In the genomic region with DNA sequence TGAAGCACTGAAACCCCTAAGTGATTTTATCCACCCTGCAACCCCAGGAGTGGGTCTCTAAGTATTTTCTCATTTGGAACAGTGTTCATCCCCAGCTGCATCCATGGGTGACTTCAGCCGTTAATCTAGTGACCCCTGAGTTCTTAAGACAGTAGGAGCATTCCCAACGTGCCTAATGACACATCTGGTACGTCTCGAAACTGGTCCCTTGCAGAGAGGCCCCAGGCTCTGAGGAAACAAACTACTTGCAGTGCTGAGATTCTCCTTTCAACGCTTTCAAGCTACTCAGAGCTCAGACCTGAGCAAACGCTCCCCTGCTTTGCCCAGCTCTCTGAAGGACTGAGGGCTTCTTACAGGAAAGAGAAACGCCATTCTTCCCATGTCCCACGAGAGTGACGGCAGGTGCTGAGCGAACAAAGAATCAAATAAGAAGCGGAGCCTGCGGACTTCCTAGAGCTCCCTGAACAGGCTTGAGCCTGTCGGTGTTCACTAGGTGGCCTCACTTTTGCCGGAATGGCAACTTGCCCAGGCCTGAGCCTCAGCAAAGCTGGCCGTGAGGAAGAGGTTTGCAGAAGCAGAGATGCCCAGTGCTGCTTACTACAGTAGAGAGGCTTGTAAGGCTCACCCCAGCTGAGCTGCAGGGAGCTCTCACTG, we compare ENCODE assay signal across 11 mouse cellular contexts.
DNase-seq lines count a peak whose midpoint lies in the region; ATAC-seq and TF ChIP-seq lines count a peak whose summit lies in the region.
"Had no signal": no experiment of that assay in that cellular context is flagged by ENCODE, and none has a peak within 500 bp of the region (broad histone marks: within the 10 kb centered on the region; RNA-seq: fewer than 3 reads in every experiment).

No protein-coding gene starts in this region.

- peaks cover 36% of the 10 kb centered on the region for H3K36me3 ChIP-seq in neural tube, embryonic 15.5 days
- H3K36me3 ChIP-seq in hindbrain, embryonic 14.5 days (replicated peaks; ENCODE audit: control insufficient read depth, insufficient read depth), result peaks cover 54% of the 10 kb centered on the region
- H3K36me3 ChIP-seq in stomach, postnatal 0 days (ENCODE audit: control insufficient read depth, insufficient read depth, low read length), result no peaks in the 10 kb centered on the region

- H3K4me2 ChIP-seq in neural tube, embryonic 15.5 days, result no peak overlapping the region
- H3K4me2 ChIP-seq in hindbrain, embryonic 14.5 days (replicated peaks), result no peak overlapping the region
- 0 out of 2 replicates have a peak overlapping the region, but pooled peaks have one; percentile 12 for H3K4me2 ChIP-seq in stomach, postnatal 0 days (replicated peaks; ENCODE audit: low read depth)
- H3K4me2 ChIP-seq: liver, embryonic 11.5 days had no signal

- TF ChIP-seq CTCF in stomach, postnatal 0 days (IDR thresholded peaks at IDR 0.05; ENCODE audit: low read depth), result no peak

- no peaks in the 10 kb centered on the region for H3K9me3 ChIP-seq in neural tube, embryonic 15.5 days (replicated peaks)
- H3K9me3 ChIP-seq in hindbrain, embryonic 14.5 days (ENCODE audit: control insufficient read depth, low read length), result no peaks in the 10 kb centered on the region
- no peaks in the 10 kb centered on the region for H3K9me3 ChIP-seq in stomach, postnatal 0 days (ENCODE audit: control insufficient read depth, low read length)

- no peak for ATAC-seq in neural tube, embryonic 15.5 days (ENCODE audit: low FRiP score)
- peak; percentile 24; the same call in 1 of the 2 replicates for ATAC-seq in hindbrain, embryonic 14.5 days (ENCODE audit: low FRiP score)
- no peak; the same call in 1 of the 2 replicates for ATAC-seq in stomach, postnatal 0 days (ENCODE audit: low FRiP score, low TSS enrichment)

- peaks cover 9% of the 10 kb centered on the region for H3K4me1 ChIP-seq in neural tube, embryonic 15.5 days
- H3K4me1 ChIP-seq in hindbrain, embryonic 14.5 days (replicated peaks; ENCODE audit: control insufficient read depth, insufficient read depth, low read length), result no peaks in the 10 kb centered on the region
- H3K4me1 ChIP-seq in stomach, postnatal 0 days (replicated peaks; ENCODE audit: control insufficient read depth, insufficient read depth), result no peaks in the 10 kb centered on the region

- peak; percentile 43 for DNase-seq in embryo, embryonic 10 days (ENCODE audit: low spot score)
- DNase-seq in embryo, embryonic 9.5 days (ENCODE audit: extremely low spot score), result no peak
- peak; percentile 40 for DNase-seq in neural tube, embryonic 10.5 days (ENCODE audit: extremely low spot score, low spot score)
- DNase-seq in hindbrain, embryonic 14.5 days (ENCODE audit: low spot score), result no peak
- DNase-seq in stomach, postnatal 0 days (ENCODE audit: low spot score), result peak; percentile 26
- DNase-seq in adrenal gland, postnatal 25 days, result no peak
- no peak for DNase-seq in thymus, postnatal 0 days (ENCODE audit: low spot score)
- DNase-seq: heart, adult 11 months; kidney, adult 9 months had no signal

- no peak overlapping the region for H3K4me3 ChIP-seq in neural tube, embryonic 15.5 days (replicated peaks)
- H3K4me3 ChIP-seq in hindbrain, embryonic 14.5 days (replicated peaks; ENCODE audit: low read length), result no peak overlapping the region
- H3K4me3 ChIP-seq in stomach, postnatal 0 days (ENCODE audit: low read depth, low read length), result no peak overlapping the region

- H3K27me3 ChIP-seq in neural tube, embryonic 15.5 days (replicated peaks), result no peaks in the 10 kb centered on the region
- H3K27me3 ChIP-seq in hindbrain, embryonic 14.5 days (ENCODE audit: control insufficient read depth, insufficient read depth, low read length), result no peaks in the 10 kb centered on the region
- no peaks in the 10 kb centered on the region for H3K27me3 ChIP-seq in stomach, postnatal 0 days (ENCODE audit: control insufficient read depth, insufficient read depth, low read length)

- TF ChIP-seq EP300 in stomach, postnatal 0 days (optimal IDR thresholded peaks at IDR 0.05), result no peak

- no peak overlapping the region; the same call in 1 of the 2 replicates for H3K27ac ChIP-seq in neural tube, embryonic 15.5 days (replicated peaks)
- no peak overlapping the region; the same call in 1 of the 2 replicates for H3K27ac ChIP-seq in hindbrain, embryonic 14.5 days
- H3K27ac ChIP-seq in stomach, postnatal 0 days (replicated peaks), result no peak overlapping the region

- H3K9ac ChIP-seq in neural tube, embryonic 15.5 days (replicated peaks), result no peak overlapping the region
- H3K9ac ChIP-seq in hindbrain, embryonic 14.5 days, result no peak overlapping the region
- no peak overlapping the region for H3K9ac ChIP-seq in stomach, postnatal 0 days (ENCODE audit: low read length)

- 45% methylated on average over 15 of the region's 15 CpGs for WGBS in neural tube, embryonic 15.5 days
- 33% methylated on average over 15 of the region's 15 CpGs for WGBS in hindbrain, embryonic 14.5 days
- WGBS in stomach, postnatal 0 days, result 34% methylated on average over 15 of the region's 15 CpGs

Comparison
In these comparisons a context has a peak if more than half of its experiments do, and no peak if none do; other contexts are left out.
1. DNase-seq: peak in embryo, embryonic 10 days (single experiment), neural tube, embryonic 10.5 days (single experiment) and stomach, postnatal 0 days (single experiment); none in embryo, embryonic 9.5 days (single experiment), hindbrain, embryonic 14.5 days (single experiment), adrenal gland, postnatal 25 days (single experiment) and thymus, postnatal 0 days (single experiment).